Mouse (Mus musculus): ENCODE data around the gene Tert.

DNA sequence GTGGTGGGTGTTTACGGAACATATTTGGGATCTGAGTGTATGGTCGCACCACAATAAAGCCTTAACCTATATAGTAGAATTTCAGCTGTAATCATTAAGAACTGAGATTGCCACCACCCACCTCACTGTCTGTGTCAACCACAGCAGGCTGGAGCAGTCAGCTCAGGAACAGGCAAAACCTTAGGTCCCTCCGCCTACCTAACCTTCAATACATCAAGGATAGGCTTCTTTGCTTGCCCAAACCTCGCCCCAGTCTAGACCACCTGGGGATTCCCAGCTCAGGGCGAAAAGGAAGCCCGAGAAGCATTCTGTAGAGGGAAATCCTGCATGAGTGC, 334 bp upstream of the Tert start:
- TF ChIP-seq CTCF (IDR thresholded peaks at IDR 0.05; ENCODE audit: low read depth) = no peak
- no peak for TF ChIP-seq EP300 (optimal IDR thresholded peaks at IDR 0.05)
